Mouse (Mus musculus): ENCODE results near the gene Cox15. TPM values are rescaled to one million over a fixed set of nuclear protein-coding genes. Genes with fewer than 3 reads are reported as not detected.

Gene Cox15
- 11.5 and 14.6 TPM in 2 replicates for polyA plus RNA-seq (2015; fragmentation: Nextera tagmentation; extraction: Ambion mirVana)

DNA sequence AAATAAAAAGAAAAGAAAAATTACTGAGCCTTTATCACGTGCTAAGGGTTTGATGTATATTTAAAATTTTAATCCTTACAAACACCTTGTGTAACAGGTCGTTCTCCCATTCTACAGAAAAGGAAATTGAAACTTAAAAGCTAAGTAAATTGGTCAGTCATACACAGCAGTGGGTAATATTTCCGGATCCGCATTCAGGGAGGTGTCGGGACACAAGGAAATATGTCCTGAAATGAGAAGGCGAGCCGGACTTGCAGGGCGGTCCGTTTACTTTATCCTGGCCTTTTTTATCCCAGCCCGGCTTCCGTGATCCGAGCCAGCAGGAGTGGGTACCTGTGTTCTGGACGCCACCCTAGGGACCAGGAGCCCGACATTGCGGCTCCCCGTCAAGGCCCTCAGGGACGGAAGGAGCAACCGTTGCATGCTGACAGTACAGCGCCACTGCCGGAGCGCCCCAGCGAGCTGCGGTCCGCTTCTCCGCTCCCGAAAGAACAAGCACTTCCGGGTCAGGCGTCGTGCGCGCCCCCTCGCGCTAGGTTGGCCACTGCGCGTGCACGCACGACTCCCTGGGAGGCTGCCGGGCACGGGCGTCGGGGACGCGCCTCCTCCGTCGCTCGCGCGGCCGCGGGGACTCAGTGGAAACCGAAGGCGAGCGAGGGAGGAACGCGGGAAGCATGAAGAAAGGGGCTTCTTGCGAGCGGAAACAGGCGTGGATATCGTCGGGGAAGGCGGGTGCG lies at the start of gene Cox15, which contains the start of gene Cutc:
Gene Cox15, minus strand, starts transcription at position 512 of the 737 bp plus-strand sequence.
Gene Cutc, plus strand, starts transcription at position 508 of the 737 bp plus-strand sequence.
- H3K4me1 ChIP-seq (replicated peaks): peaks cover 9% of the 10 kb centered on the region
- peak; percentile 89 for ATAC-seq (replicated peaks; ENCODE audit: insufficient number of reproducible peaks, insufficient read depth, low FRiP score, low read depth)
- WGBS: under 1% methylated on average over 62 of the region's 62 CpGs
- H3K9me3 ChIP-seq (replicated peaks): no peaks in the 10 kb centered on the region
- no peaks in the 10 kb centered on the region for H3K27me3 ChIP-seq
- H3K36me3 ChIP-seq: peaks cover 20% of the 10 kb centered on the region
- H3K4me2 ChIP-seq: peak within 1 kb of the TSS; percentile 66
- H3K27ac ChIP-seq: peak within 1 kb of the TSS; percentile 99
- peak within 1 kb of the TSS; percentile 77 for H3K4me3 ChIP-seq
- peak within 1 kb of the TSS; percentile 82 for H3K9ac ChIP-seq

GRCm38 (mm10) chr19:43801427-43802051 lies 48.7 kb upstream of the Cox15 start:
- Histone ChIP-seq H3K36me3 (no peaks in the 10 kb centered on the region), H3K9me3 (replicated peaks) (no peaks in the 10 kb centered on the region), H3K4me3 (no peak overlapping the region), H3K4me2 (no peak overlapping the region), H3K27me3 (no peaks in the 10 kb centered on the region), H3K27ac (no peak overlapping the region), H3K9ac (no peak overlapping the region), H3K4me1 (replicated peaks) (no peaks in the 10 kb centered on the region)
- WGBS: 71% methylated on average over 9 of the region's 9 CpGs
- no peak for ATAC-seq (replicated peaks; ENCODE audit: insufficient number of reproducible peaks, insufficient read depth, low FRiP score, low read depth)

DNA sequence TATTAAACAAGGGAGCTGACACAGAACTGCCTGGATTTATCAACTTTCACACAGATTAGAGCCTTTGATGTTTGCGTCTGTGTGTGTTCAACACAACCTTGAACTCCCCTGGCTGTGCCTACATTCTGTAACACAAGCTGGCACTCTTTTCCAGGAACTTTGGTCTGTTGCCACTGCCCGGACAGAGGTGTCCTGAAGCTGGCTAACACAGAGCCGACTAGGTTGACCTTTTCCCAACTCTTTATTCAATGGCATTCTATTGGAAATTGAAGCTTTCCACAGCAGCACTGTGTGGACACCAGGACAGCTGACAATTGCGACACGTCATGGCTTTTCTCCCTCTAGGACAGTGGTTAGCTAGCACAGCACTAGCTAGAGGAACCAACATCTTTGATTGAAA lies 44.4 kb upstream of the Cox15 start:
- Histone ChIP-seq H3K9ac (no peak overlapping the region), H3K4me3 (no peak overlapping the region), H3K36me3 (no peaks in the 10 kb centered on the region), H3K9me3 (replicated peaks) (no peaks in the 10 kb centered on the region), H3K27me3 (no peaks in the 10 kb centered on the region), H3K4me1 (replicated peaks) (no peaks in the 10 kb centered on the region), H3K4me2 (no peak overlapping the region), H3K27ac (no peak overlapping the region)
- ATAC-seq (replicated peaks; ENCODE audit: insufficient number of reproducible peaks, insufficient read depth, low FRiP score, low read depth): no peak
- 62% methylated on average over 5 of the region's 5 CpGs for WGBS

DNA sequence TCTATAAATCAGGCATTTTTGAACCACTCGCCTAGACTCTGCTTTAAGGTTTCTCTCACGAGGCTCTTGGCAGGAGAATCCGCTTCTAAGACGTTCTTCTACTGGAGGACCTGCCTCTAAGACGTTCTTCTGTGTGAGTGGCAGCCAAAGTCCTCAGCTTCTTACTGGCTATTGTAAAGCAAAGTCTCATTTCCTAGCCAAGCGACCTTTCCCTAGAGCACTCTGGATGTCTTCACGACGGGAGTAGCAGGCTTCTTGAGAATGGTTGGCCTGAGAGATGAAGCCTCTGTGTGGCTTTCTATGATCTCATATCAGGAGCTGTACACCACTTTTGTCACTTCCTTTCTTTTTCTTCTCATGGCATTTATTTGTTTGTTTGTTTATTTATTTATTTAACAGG lies 42.7 kb upstream of the Cox15 start:
- no peak overlapping the region for H3K4me2 ChIP-seq
- no peak for ATAC-seq (replicated peaks; ENCODE audit: insufficient number of reproducible peaks, insufficient read depth, low FRiP score, low read depth)
- H3K27ac ChIP-seq: no peak overlapping the region
- H3K4me3 ChIP-seq: no peak overlapping the region
- H3K36me3 ChIP-seq: no peaks in the 10 kb centered on the region
- H3K9me3 ChIP-seq (replicated peaks): no peaks in the 10 kb centered on the region
- no peaks in the 10 kb centered on the region for H3K27me3 ChIP-seq
- no peak overlapping the region for H3K9ac ChIP-seq
- H3K4me1 ChIP-seq (replicated peaks): no peaks in the 10 kb centered on the region
- 70% methylated on average over 8 of the region's 8 CpGs for WGBS

- Histone ChIP-seq H3K36me3 (no peaks in the 10 kb centered on the region), H3K9me3 (replicated peaks) (no peaks in the 10 kb centered on the region), H3K27ac (no peak overlapping the region), H3K4me1 (replicated peaks) (no peaks in the 10 kb centered on the region), H3K4me3 (no peak overlapping the region), H3K27me3 (no peaks in the 10 kb centered on the region), H3K9ac (no peak overlapping the region), H3K4me2 (no peak overlapping the region)
- no peak for ATAC-seq (replicated peaks; ENCODE audit: insufficient number of reproducible peaks, insufficient read depth, low FRiP score, low read depth)
- 85% methylated on average over 1 of the region's 1 CpGs for WGBS
These were observed 41.2 kb upstream of the Cox15 start for GRCm38 (mm10) chr19:43793951-43794350.

DNA sequence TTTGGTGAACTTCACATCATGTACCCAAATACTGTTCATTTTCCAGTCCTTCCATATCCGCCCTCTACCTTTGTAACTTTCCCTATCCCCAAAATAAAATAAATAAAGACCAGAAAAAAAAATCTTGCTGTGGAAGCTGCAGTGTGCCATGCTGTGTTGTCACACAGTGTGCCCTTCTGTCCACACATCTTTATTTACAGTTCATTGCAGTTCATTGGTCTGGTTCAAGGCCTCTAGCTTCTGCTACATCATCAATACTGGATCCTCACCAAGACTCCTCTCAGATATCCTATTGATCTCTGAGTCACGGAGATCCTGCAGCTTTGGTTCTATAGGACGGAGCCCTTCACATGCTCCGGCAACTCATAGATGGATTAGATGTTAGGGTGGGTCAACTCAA lies 39.7 kb upstream of the Cox15 start:
- Histone ChIP-seq H3K4me1 (replicated peaks) (no peaks in the 10 kb centered on the region), H3K4me3 (no peak overlapping the region), H3K4me2 (no peak overlapping the region), H3K9ac (no peak overlapping the region), H3K9me3 (replicated peaks) (no peaks in the 10 kb centered on the region), H3K27me3 (no peaks in the 10 kb centered on the region), H3K27ac (no peak overlapping the region), H3K36me3 (no peaks in the 10 kb centered on the region)
- 85% methylated on average over 4 of the region's 4 CpGs for WGBS
- no peak for ATAC-seq (replicated peaks; ENCODE audit: insufficient number of reproducible peaks, insufficient read depth, low FRiP score, low read depth)

DNA sequence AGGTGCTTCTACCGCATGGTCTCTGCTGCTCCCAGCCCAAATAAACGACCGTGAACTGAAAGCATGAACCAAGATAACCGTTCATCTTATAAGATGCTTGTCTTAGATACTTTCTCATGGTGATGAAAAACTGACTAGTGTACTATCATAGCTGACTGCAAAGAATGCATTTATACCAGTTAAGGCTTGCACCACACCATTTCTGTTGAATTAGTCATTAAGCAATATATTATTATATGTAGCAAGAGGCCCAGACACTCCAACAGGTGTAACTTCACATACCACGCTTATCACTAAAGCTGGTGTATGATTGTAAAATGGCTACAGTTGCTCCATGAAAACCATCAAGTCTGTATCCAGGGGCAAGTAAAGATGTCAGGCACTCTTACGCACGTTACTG lies 37.0 kb upstream of the Cox15 start:
- 85% methylated on average over 7 of the region's 7 CpGs for WGBS

GRCm38 (mm10) chr19:43786249-43787026 lies 33.6 kb upstream of the Cox15 start:
- Histone ChIP-seq H3K27ac (no peak overlapping the region), H3K4me3 (no peak overlapping the region), H3K4me2 (no peak overlapping the region), H3K36me3 (no peaks in the 10 kb centered on the region), H3K9me3 (replicated peaks) (no peaks in the 10 kb centered on the region), H3K4me1 (replicated peaks) (no peaks in the 10 kb centered on the region), H3K9ac (no peak overlapping the region), H3K27me3 (no peaks in the 10 kb centered on the region)
- no peak for ATAC-seq (replicated peaks; ENCODE audit: insufficient number of reproducible peaks, insufficient read depth, low FRiP score, low read depth)
- WGBS: 71% methylated on average over 13 of the region's 13 CpGs

More for the DNA sequence above, 37.0 kb upstream of the Cox15 start:
- H3K4me1 ChIP-seq (replicated peaks): no peaks in the 10 kb centered on the region
- H3K27me3 ChIP-seq: no peaks in the 10 kb centered on the region
- H3K4me2 ChIP-seq: no peak overlapping the region
- no peaks in the 10 kb centered on the region for H3K36me3 ChIP-seq
- H3K4me3 ChIP-seq: no peak overlapping the region
- H3K9me3 ChIP-seq (replicated peaks): no peaks in the 10 kb centered on the region
- no peak overlapping the region for H3K27ac ChIP-seq
- no peak overlapping the region for H3K9ac ChIP-seq
- ATAC-seq (replicated peaks; ENCODE audit: insufficient number of reproducible peaks, insufficient read depth, low FRiP score, low read depth): no peak

GRCm38 (mm10) chr19:43784761-43785160 lies 32.0 kb upstream of the Cox15 start:
- H3K9me3 ChIP-seq (replicated peaks): no peaks in the 10 kb centered on the region
- H3K36me3 ChIP-seq: no peaks in the 10 kb centered on the region
- H3K9ac ChIP-seq: no peak overlapping the region
- no peaks in the 10 kb centered on the region for H3K4me1 ChIP-seq (replicated peaks)
- 69% methylated on average over 8 of the region's 8 CpGs for WGBS
- no peak overlapping the region for H3K4me2 ChIP-seq
- no peak overlapping the region for H3K4me3 ChIP-seq
- no peak overlapping the region for H3K27ac ChIP-seq
- no peaks in the 10 kb centered on the region for H3K27me3 ChIP-seq
- ATAC-seq (replicated peaks; ENCODE audit: insufficient number of reproducible peaks, insufficient read depth, low FRiP score, low read depth): no peak

- 74% methylated on average over 3 of the region's 3 CpGs for whole genome bisulfite sequencing
- Histone ChIP-seq H3K9me3 (replicated peaks) (no peaks in the 10 kb centered on the region), H3K9ac (no peak within 1 kb of the TSS), H3K27ac (no peak within 1 kb of the TSS), H3K36me3 (no peaks in the 10 kb centered on the region), H3K4me1 (replicated peaks) (no peaks in the 10 kb centered on the region), H3K27me3 (no peaks in the 10 kb centered on the region), H3K4me2 (no peak within 1 kb of the TSS), H3K4me3 (no peak within 1 kb of the TSS)
- ATAC-seq (replicated peaks; ENCODE audit: insufficient number of reproducible peaks, insufficient read depth, low FRiP score, low read depth): no peak
These were observed 29.2 kb upstream of the Cox15 start, which contains the start of gene Abcc2 for GRCm38 (mm10) chr19:43781980-43782379. Gene Abcc2 (plus strand): TSS chr19:43782192.

GRCm38 (mm10) chr19:43780391-43780790 lies 27.6 kb upstream of the Cox15 start:
- Histone ChIP-seq H3K4me3 (no peak overlapping the region), H3K27ac (no peak overlapping the region), H3K9me3 (replicated peaks) (no peaks in the 10 kb centered on the region), H3K4me1 (replicated peaks) (no peaks in the 10 kb centered on the region), H3K9ac (no peak overlapping the region), H3K36me3 (no peaks in the 10 kb centered on the region), H3K27me3 (no peaks in the 10 kb centered on the region), H3K4me2 (no peak overlapping the region)
- no peak for ATAC-seq (replicated peaks; ENCODE audit: insufficient number of reproducible peaks, insufficient read depth, low FRiP score, low read depth)
- WGBS: 61% methylated on average over 5 of the region's 5 CpGs

Data from heart, embryonic 15.5 days (tissue).